Mouse (Mus musculus): ENCODE measurements at regions not wholly inside any gene's neighbourhood (a gene's known extent, or its start where the extent isn't known, plus 50 kb on each side); places are given as distances from the start of the nearest gene placed in this dataset.

DNA sequence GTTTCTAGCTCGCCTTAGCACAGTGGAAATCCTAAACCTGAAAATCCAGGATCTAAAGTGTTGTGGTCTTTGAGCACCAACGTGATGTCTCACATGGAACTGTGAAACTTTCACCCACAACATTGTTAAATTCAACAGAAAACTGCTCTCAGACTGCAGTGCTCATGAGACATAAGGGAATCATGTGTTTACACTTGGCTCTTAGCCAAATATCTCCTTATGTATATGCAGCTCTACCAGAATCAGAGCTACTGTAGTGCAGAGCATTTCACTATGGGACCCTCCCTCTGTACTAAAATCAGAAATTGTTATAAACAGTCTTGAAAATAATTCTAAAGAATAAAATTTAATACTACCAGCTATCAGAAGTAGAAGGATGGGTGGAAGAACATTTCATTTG, 778.8 kb upstream of the Fam84a start:
- Histone ChIP-seq H3K27ac (ENCODE audit: low read depth, low read length) (no peak overlapping the region), H3K9ac (replicated peaks; ENCODE audit: low read length, poor library complexity, severe bottlenecking) (no peak overlapping the region), H3K4me1 (ENCODE audit: insufficient read depth, low read length) (no peaks in the 10 kb centered on the region), H3K27me3 (ENCODE audit: insufficient read depth, low read length) (no peaks in the 10 kb centered on the region), H3K4me2 (ENCODE audit: low read depth, low read length, poor library complexity, severe bottlenecking) (no peak overlapping the region), H3K36me3 (ENCODE audit: insufficient read depth, low read length) (no peaks in the 10 kb centered on the region), H3K4me3 (ENCODE audit: low read depth, low read length) (no peak overlapping the region), H3K9me3 (ENCODE audit: low read length) (no peaks in the 10 kb centered on the region)
- no peak for DNase-seq (ENCODE audit: low spot score)
- TF ChIP-seq CTCF (IDR thresholded peaks at IDR 0.05): no peak
- WGBS: 88% methylated on average over 2 of the region's 2 CpGs
- ATAC-seq (ENCODE audit: low FRiP score): no peak

DNA sequence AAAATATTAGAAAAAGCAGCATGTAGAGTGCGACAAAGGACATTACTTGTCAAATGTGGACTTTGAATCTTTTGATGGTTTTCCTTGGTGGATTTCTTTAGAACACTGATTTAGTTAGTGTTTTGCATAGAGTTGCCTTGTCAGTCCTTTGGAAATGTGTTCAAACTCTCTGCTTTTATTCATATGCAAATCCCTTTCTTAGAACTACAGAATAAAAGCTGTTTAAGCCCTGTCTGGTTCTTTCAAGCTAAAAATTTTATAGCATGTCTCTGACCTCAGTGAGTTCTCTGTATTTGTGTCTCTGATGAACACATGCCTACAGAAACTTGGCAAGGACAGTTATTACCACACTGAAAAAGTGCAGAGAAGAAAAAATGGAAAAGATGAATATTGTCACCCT, 775.7 kb upstream of the Fam84a start:
- no peaks in the 10 kb centered on the region for H3K4me1 ChIP-seq (ENCODE audit: insufficient read depth, low read length)
- ATAC-seq (ENCODE audit: low FRiP score) (no peak), DNase-seq (ENCODE audit: low spot score) (peak; percentile 17)
- no peaks in the 10 kb centered on the region for H3K36me3 ChIP-seq (ENCODE audit: insufficient read depth, low read length)
- no peak overlapping the region for H3K4me2 ChIP-seq (ENCODE audit: low read depth, low read length, poor library complexity, severe bottlenecking)
- H3K9ac ChIP-seq (replicated peaks; ENCODE audit: low read length, poor library complexity, severe bottlenecking): no peak overlapping the region
- no peak for TF ChIP-seq CTCF (IDR thresholded peaks at IDR 0.05)
- 30% methylated on average over 1 of the region's 1 CpGs for WGBS
- H3K9me3 ChIP-seq (ENCODE audit: low read length): no peaks in the 10 kb centered on the region
- H3K4me3 ChIP-seq (ENCODE audit: low read depth, low read length): no peak overlapping the region
- H3K27ac ChIP-seq (ENCODE audit: low read depth, low read length): no peak overlapping the region
- H3K27me3 ChIP-seq (ENCODE audit: insufficient read depth, low read length): no peaks in the 10 kb centered on the region

DNA sequence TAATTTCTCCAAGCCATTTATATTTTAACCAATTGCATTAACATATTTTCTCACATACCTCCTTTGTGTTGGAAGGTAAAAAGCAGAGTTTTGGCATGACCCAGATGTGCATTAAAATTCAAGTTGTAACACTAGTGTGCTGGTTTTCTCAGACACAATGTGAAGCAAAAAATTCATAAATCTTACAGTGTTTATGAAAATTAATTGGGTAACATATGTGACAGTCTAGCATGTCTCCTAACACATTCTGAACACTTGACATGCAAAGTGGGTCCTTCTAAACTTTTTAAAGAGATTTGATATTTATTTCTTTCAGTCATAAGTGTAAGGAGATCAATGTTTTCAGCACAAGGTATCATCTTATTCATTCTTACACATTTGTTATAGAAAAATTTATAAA, 771.9 kb upstream of the Fam84a start:
- DNase-seq (ENCODE audit: low spot score) (no peak), ATAC-seq (ENCODE audit: low FRiP score) (no peak)
- H3K9ac ChIP-seq (replicated peaks; ENCODE audit: low read length, poor library complexity, severe bottlenecking): no peak overlapping the region
- no peaks in the 10 kb centered on the region for H3K9me3 ChIP-seq (ENCODE audit: low read length)
- H3K27ac ChIP-seq (ENCODE audit: low read depth, low read length): no peak overlapping the region
- H3K4me3 ChIP-seq (ENCODE audit: low read depth, low read length): no peak overlapping the region
- no peaks in the 10 kb centered on the region for H3K4me1 ChIP-seq (ENCODE audit: insufficient read depth, low read length)
- no peaks in the 10 kb centered on the region for H3K36me3 ChIP-seq (ENCODE audit: insufficient read depth, low read length)
- H3K27me3 ChIP-seq (ENCODE audit: insufficient read depth, low read length): no peaks in the 10 kb centered on the region
- H3K4me2 ChIP-seq (ENCODE audit: low read depth, low read length, poor library complexity, severe bottlenecking): no peak overlapping the region
- no peak for TF ChIP-seq CTCF (IDR thresholded peaks at IDR 0.05)

DNA sequence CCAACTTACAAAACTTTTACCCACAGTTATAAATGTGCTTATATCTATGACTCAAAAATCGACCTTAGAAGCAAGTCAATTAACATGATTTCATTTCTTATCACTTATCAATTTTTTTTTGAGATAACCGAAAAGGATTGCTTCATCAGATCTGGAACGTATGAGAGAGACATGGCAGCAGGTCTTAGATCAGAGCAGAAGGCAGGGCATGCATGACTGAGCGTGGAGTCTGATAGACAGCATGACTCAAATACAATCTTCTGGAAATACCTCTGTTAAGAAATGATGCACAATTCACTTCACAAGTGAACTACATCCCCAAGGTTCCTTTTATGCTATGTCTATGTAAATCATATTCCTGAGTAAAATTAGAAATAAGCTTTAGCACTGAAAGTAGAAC, 760.1 kb upstream of the Fam84a start:
- 75% methylated on average over 4 of the region's 4 CpGs for WGBS
- no peak overlapping the region for H3K4me3 ChIP-seq (ENCODE audit: low read depth, low read length)
- H3K9ac ChIP-seq (replicated peaks; ENCODE audit: low read length, poor library complexity, severe bottlenecking): no peak overlapping the region
- H3K4me1 ChIP-seq (ENCODE audit: insufficient read depth, low read length): no peaks in the 10 kb centered on the region
- DNase-seq (ENCODE audit: low spot score) (peak; percentile 7), ATAC-seq (ENCODE audit: low FRiP score) (no peak)
- H3K27me3 ChIP-seq (ENCODE audit: insufficient read depth, low read length): no peaks in the 10 kb centered on the region
- no peak overlapping the region for H3K27ac ChIP-seq (ENCODE audit: low read depth, low read length)
- H3K9me3 ChIP-seq (ENCODE audit: low read length): no peaks in the 10 kb centered on the region
- TF ChIP-seq CTCF (IDR thresholded peaks at IDR 0.05): no peak
- H3K36me3 ChIP-seq (ENCODE audit: insufficient read depth, low read length): no peaks in the 10 kb centered on the region
- no peak overlapping the region for H3K4me2 ChIP-seq (ENCODE audit: low read depth, low read length, poor library complexity, severe bottlenecking)

DNA sequence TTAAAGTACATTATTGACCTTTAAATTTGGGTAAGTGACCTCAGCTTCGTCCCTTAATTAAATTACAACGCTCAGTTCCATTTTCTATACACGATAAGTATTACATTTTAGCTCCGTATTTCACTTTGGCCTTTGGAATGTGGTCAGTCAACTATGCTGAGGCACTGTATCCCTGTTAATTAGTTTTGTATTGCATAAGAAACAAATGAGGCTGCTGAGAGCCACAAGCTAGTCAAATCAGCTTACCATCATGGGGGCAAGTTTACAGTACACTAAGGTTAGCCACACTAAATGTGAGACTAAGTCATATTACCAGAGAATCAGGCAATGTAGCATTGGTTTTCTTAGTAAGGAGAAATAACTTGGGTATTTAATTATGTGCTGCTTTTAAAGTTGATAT, 731.3 kb upstream of the Fam84a start:
- 91% methylated on average over 4 of the region's 4 CpGs for WGBS
- H3K36me3 ChIP-seq (ENCODE audit: insufficient read depth, low read length): no peaks in the 10 kb centered on the region
- TF ChIP-seq CTCF (IDR thresholded peaks at IDR 0.05): no peak
- H3K27me3 ChIP-seq (ENCODE audit: insufficient read depth, low read length): no peaks in the 10 kb centered on the region
- no peak overlapping the region for H3K9ac ChIP-seq (replicated peaks; ENCODE audit: low read length, poor library complexity, severe bottlenecking)
- no peaks in the 10 kb centered on the region for H3K9me3 ChIP-seq (ENCODE audit: low read length)
- no peak overlapping the region for H3K27ac ChIP-seq (ENCODE audit: low read depth, low read length)
- no peak overlapping the region for H3K4me2 ChIP-seq (ENCODE audit: low read depth, low read length, poor library complexity, severe bottlenecking)
- H3K4me1 ChIP-seq (ENCODE audit: insufficient read depth, low read length): no peaks in the 10 kb centered on the region
- no peak for ATAC-seq (ENCODE audit: low FRiP score)
- H3K4me3 ChIP-seq (ENCODE audit: low read depth, low read length): no peak overlapping the region
- DNase-seq (ENCODE audit: low spot score): no peak

DNA sequence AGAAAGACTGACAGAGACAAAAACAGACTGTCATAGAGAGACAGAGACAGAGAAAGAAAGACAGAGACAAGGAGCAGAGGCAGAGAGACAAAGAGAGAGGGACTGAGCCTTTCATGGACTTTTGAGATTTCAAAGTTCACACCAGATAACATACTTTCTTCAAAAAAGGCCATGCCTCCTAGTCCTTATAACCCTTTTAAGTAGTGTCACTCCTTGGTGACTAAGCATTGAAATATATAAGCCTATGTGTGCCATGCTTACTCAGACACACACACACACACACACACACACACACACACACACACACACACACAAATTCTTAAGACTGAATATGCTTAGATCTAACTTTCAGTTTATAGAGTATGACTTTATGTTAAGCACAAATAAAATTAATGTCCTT, 728.6 kb upstream of the Fam84a start:
- H3K4me3 ChIP-seq (ENCODE audit: low read depth, low read length): no peak overlapping the region
- H3K27me3 ChIP-seq (ENCODE audit: insufficient read depth, low read length): no peaks in the 10 kb centered on the region
- DNase-seq (ENCODE audit: low spot score) (no peak), ATAC-seq (ENCODE audit: low FRiP score) (no peak)
- H3K4me2 ChIP-seq (ENCODE audit: low read depth, low read length, poor library complexity, severe bottlenecking): no peak overlapping the region
- no peaks in the 10 kb centered on the region for H3K9me3 ChIP-seq (ENCODE audit: low read length)
- no peaks in the 10 kb centered on the region for H3K4me1 ChIP-seq (ENCODE audit: insufficient read depth, low read length)
- no peaks in the 10 kb centered on the region for H3K36me3 ChIP-seq (ENCODE audit: insufficient read depth, low read length)
- TF ChIP-seq CTCF (IDR thresholded peaks at IDR 0.05): no peak
- H3K27ac ChIP-seq (ENCODE audit: low read depth, low read length): no peak overlapping the region
- no peak overlapping the region for H3K9ac ChIP-seq (replicated peaks; ENCODE audit: low read length, poor library complexity, severe bottlenecking)

DNA sequence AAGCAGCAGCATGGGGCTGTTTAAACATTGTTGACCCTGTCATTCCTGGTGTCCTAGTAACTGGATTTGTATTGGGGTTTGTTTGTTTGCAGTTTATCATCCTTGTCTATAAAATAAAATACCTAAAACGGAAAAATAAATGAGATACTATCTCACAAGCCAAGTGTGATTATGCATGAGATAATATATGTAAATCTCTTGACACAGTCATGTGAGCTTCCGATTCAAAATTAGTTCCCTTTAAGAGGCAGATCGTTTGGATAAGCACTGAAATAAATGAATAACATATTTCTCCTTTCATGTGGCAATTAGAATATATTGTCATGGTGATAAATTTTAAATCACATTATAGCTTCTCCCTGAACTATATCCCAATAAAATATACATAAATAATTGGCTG, 723.4 kb upstream of the Fam84a start:
- Histone ChIP-seq H3K27ac (ENCODE audit: low read depth, low read length) (no peak overlapping the region), H3K4me3 (ENCODE audit: low read depth, low read length) (no peak overlapping the region), H3K9ac (replicated peaks; ENCODE audit: low read length, poor library complexity, severe bottlenecking) (no peak overlapping the region), H3K36me3 (ENCODE audit: insufficient read depth, low read length) (no peaks in the 10 kb centered on the region), H3K4me1 (ENCODE audit: insufficient read depth, low read length) (no peaks in the 10 kb centered on the region), H3K27me3 (ENCODE audit: insufficient read depth, low read length) (no peaks in the 10 kb centered on the region), H3K4me2 (ENCODE audit: low read depth, low read length, poor library complexity, severe bottlenecking) (no peak overlapping the region), H3K9me3 (ENCODE audit: low read length) (no peaks in the 10 kb centered on the region)
- 21% methylated on average over 3 of the region's 3 CpGs for WGBS
- no peak for DNase-seq (ENCODE audit: low spot score)
- no peak for ATAC-seq (ENCODE audit: low FRiP score)
- TF ChIP-seq CTCF (IDR thresholded peaks at IDR 0.05): no peak

Data from midbrain, postnatal 0 days (tissue).